Mouse (Mus musculus) kidney, adult 2 months (tissue): Measurements from ENCODE around the gene Fam163b.

ENCODE experiments used
- CTCF ChIP-seq: fragments of 200-500 bp; conservative IDR thresholded peaks from 2 replicates; pipeline ENCODE4 v1.5.1; 2011; ENCODE audit warnings: low read depth, mild to moderate bottlenecking, control low read depth, low read length, moderate library complexity, mixed read lengths; ENCODE audit not compliant: insufficient read depth, insufficient read length
- POLR2A ChIP-seq: fragments of 200-500 bp; IDR thresholded peaks from one replicate; pipeline ENCODE4 v1.6.1; 2011; ENCODE audit warnings: low read depth, low read length, control low read depth

GRCm38 (mm10) chr2:27166074-27166473 lies 23.8 kb upstream of the Fam163b start:
- TF ChIP-seq POLR2A (no peak), CTCF (no peak)
